Comparison of ENCODE assay signal across 9 mouse cellular contexts in the genomic region with DNA sequence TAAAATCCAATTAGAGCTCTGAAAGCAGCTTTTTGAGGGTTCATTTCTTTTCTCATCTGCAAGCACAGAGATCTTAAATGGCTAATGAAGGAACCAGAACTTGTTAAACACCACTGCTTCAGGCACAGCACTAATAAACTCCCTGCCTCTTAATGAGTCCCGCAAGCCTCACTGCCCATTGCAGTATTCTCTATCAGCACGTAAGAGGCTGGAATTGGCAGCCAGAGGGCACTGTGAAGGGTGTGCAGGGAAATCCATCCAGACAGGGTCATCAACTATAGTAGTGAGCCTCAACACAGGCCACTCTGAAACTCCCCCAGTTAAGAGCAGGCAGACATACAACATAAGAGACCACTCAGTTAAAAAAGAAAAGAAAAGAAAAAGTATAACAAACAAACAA. TPM values are rescaled to one million over a fixed set of nuclear protein-coding genes. Genes with fewer than 3 reads are reported as not detected.
DNase-seq lines count a peak whose midpoint lies in the region; ATAC-seq and TF ChIP-seq lines count a peak whose summit lies in the region.
"Had no signal": no experiment of that assay in that cellular context is flagged by ENCODE, and none has a peak within 500 bp of the region (broad histone marks: within the 10 kb centered on the region; RNA-seq: fewer than 3 reads in every experiment).

No protein-coding gene starts in this region.

- no peak for TF ChIP-seq EP300 in CH12.LX (IDR thresholded peaks at IDR 0.05; ENCODE audit: low read length)

- peaks cover 0 to 19% of the 10 kb centered on the region in 2 experiments for H3K36me3 ChIP-seq in CH12.LX (replicated peaks in 1 of 2; ENCODE audit: control insufficient read depth in 1 of 2, insufficient read depth in 1 of 2, low read length in 1 of 2)
- no peaks in the 10 kb centered on the region for H3K36me3 ChIP-seq in embryonic facial prominence, embryonic 14.5 days (ENCODE audit: control insufficient read depth, insufficient read depth, low read length)
- H3K36me3 ChIP-seq in liver, embryonic 11.5 days (ENCODE audit: control insufficient read depth, insufficient read depth, low read length), result no peaks in the 10 kb centered on the region

- peak overlapping the region; percentile 99 for H3K27ac ChIP-seq in gastrocnemius, adult 2 months
- no peak overlapping the region for H3K27ac ChIP-seq in CH12.LX (ENCODE audit: insufficient read depth, low read depth)
- no peak overlapping the region for H3K27ac ChIP-seq in embryonic facial prominence, embryonic 14.5 days (replicated peaks; ENCODE audit: low read depth, low read length)
- no peak overlapping the region for H3K27ac ChIP-seq in liver, embryonic 11.5 days (ENCODE audit: low read depth, low read length)

- no peaks in the 10 kb centered on the region for H3K9me3 ChIP-seq in CH12.LX (replicated peaks; ENCODE audit: low read length)
- no peaks in the 10 kb centered on the region for H3K9me3 ChIP-seq in embryonic facial prominence, embryonic 14.5 days (ENCODE audit: control insufficient read depth, low read length)
- H3K9me3 ChIP-seq in liver, embryonic 11.5 days (ENCODE audit: control insufficient read depth, low read length), result no peaks in the 10 kb centered on the region

- ATAC-seq in embryonic facial prominence, embryonic 14.5 days (ENCODE audit: low read depth), result no peak
- ATAC-seq in liver, embryonic 11.5 days (replicated peaks; ENCODE audit: low FRiP score), result no peak
- no peak for ATAC-seq in megakaryocyte-erythroid progenitor cell, adult 5-6 weeks (replicated peaks; ENCODE audit: low FRiP score, low TSS enrichment, poor library complexity, severe bottlenecking)
- ATAC-seq: Patski had no signal

- H3K4me2 ChIP-seq in CH12.LX (ENCODE audit: insufficient read depth, low read depth, poor library complexity, severe bottlenecking), result peak overlapping the region; percentile 68
- H3K4me2 ChIP-seq in embryonic facial prominence, embryonic 14.5 days (ENCODE audit: low read depth, low read length), result no peak overlapping the region
- peak overlapping the region; percentile 90 for H3K4me2 ChIP-seq in liver, embryonic 11.5 days

- TF ChIP-seq RAD21 in CH12.LX (IDR thresholded peaks at IDR 0.05; ENCODE audit: low read depth, low read length), result no peak

- H3K9ac ChIP-seq in CH12.LX (ENCODE audit: insufficient read depth, low read depth), result peak overlapping the region; percentile 80; the same call in 1 of the 2 replicates
- H3K9ac ChIP-seq in embryonic facial prominence, embryonic 14.5 days (ENCODE audit: low read depth, low read length), result no peak overlapping the region
- H3K9ac ChIP-seq in liver, embryonic 11.5 days (ENCODE audit: low read depth, low read length), result no peak overlapping the region

- 29% methylated on average over 2 of the region's 2 CpGs for WGBS in embryonic facial prominence, embryonic 14.5 days
- 36% methylated on average over 2 of the region's 2 CpGs for WGBS in liver, embryonic 11.5 days

- in situ Hi-C loops in CH12.LX (cut with MboI; ENCODE audit: low pct_ligation_motif_present, low pct_unique_long_range_greater_than_20kb, low sequenced_read_pairs), result no loop called here

- dilution Hi-C loops in CH12.LX (cut with MboI; ENCODE audit: extremely low pct_ligation_motif_present, extremely low pct_unique_long_range_greater_than_20kb, low sequenced_read_pairs), result no loop called here

- intact Hi-C loops in gastrocnemius, adult 2 months (cut with DNase I), result no loop called here

- peaks cover 38% of the 10 kb centered on the region for H3K79me2 ChIP-seq in CH12.LX (replicated peaks; ENCODE audit: control insufficient read depth, extremely low read depth, insufficient read depth, poor library complexity, severe bottlenecking)

- TF ChIP-seq POLR2A in CH12.LX (IDR thresholded peaks at IDR 0.05; ENCODE audit: low read depth, low read length), result no peak

- DNase-seq in gastrocnemius, adult 2 months, result peak; percentile 68
- DNase-seq in gastrocnemius, postnatal 4 days (ENCODE audit: low spot score in 2 of 2), result no peak
- peak; percentile 52 for DNase-seq in CH12.LX (ENCODE audit: extremely low read depth)
- DNase-seq in embryonic facial prominence, embryonic 14.5 days (ENCODE audit: low spot score), result peak; percentile 42
- no peak for DNase-seq in liver, embryonic 11.5 days (ENCODE audit: low spot score)
- DNase-seq in frontal cortex, postnatal 36 days (ENCODE audit: low spot score in 2 of 2), result no peak
- DNase-seq in frontal cortex, postnatal 25 days (ENCODE audit: low spot score in 2 of 2), result no peak

- H3K4me3 ChIP-seq in gastrocnemius, adult 2 months, result peak overlapping the region; percentile 96
- peak overlapping the region in 2 of 3 experiments; percentile 84 to 94 for H3K4me3 ChIP-seq in CH12.LX (replicated peaks in 1 of 3; ENCODE audit: low read depth in 2 of 3, low read length in 2 of 3, poor library complexity in 1 of 3)
- H3K4me3 ChIP-seq in embryonic facial prominence, embryonic 14.5 days (ENCODE audit: low read depth, low read length), result no peak overlapping the region
- peak overlapping the region; percentile 9; the same call in 1 of the 2 replicates for H3K4me3 ChIP-seq in liver, embryonic 11.5 days (ENCODE audit: low read depth, low read length)

- H3K4me1 ChIP-seq in CH12.LX (ENCODE audit: control insufficient read depth in 1 of 2, insufficient read depth in 2 of 2), result peaks cover 11 to 40% of the 10 kb centered on the region in 2 experiments
- H3K4me1 ChIP-seq in embryonic facial prominence, embryonic 14.5 days (ENCODE audit: control insufficient read depth, insufficient read depth, low read length), result peaks cover 5% of the 10 kb centered on the region
- peaks cover 12% of the 10 kb centered on the region; the same call in 1 of the 2 replicates for H3K4me1 ChIP-seq in liver, embryonic 11.5 days (replicated peaks; ENCODE audit: control insufficient read depth, insufficient read depth, low read length)

- TF ChIP-seq CTCF in gastrocnemius, adult 2 months (IDR thresholded peaks at IDR 0.05), result peak; percentile 57
- TF ChIP-seq CTCF in CH12.LX (conservative IDR thresholded peaks at IDR 0.05 in 1 of 2, IDR thresholded peaks at IDR 0.05 in 1 of 2; ENCODE audit: low read depth in 2 of 2, low read length in 2 of 2), result peak in 1 of 2 experiments; percentile 64; a peak in 2 of 4 replicates

- H3K27me3 ChIP-seq in CH12.LX (replicated peaks), result peaks cover 4% of the 10 kb centered on the region
- no peaks in the 10 kb centered on the region for H3K27me3 ChIP-seq in embryonic facial prominence, embryonic 14.5 days (replicated peaks; ENCODE audit: control insufficient read depth, insufficient read depth, low read length)
- H3K27me3 ChIP-seq in liver, embryonic 11.5 days (replicated peaks; ENCODE audit: control insufficient read depth, insufficient read depth, low read length), result no peaks in the 10 kb centered on the region
- H3K27me3 ChIP-seq: Patski had no signal

TF ChIP-seq in CH12.LX, 34 proteins besides CTCF, POLR2A, EP300 and RAD21:
- 0 out of 2 replicates have a peak, but pooled peaks have one; percentile 17 for TF ChIP-seq SMC3 (IDR thresholded peaks at IDR 0.05; ENCODE audit: low read depth, low read length)
- TF ChIP-seq MXI1 (IDR thresholded peaks at IDR 0.05; ENCODE audit: low read depth, low read length), result peak; percentile 61; the same call in 1 of the 2 replicates
- no peak for TF ChIP-seq MYC (IDR thresholded peaks at IDR 0.05; ENCODE audit: low read depth, low read length)
- no peak for TF ChIP-seq TBP (conservative IDR thresholded peaks at IDR 0.05; ENCODE audit: low read depth, low read length)

RNA-seq across cellular contexts. Expression of gene Slc25a33, which starts 1.7 kb away (rescaled TPM):
- 10 to 100 TPM; 11.3 to 11.7 TPM for total RNA-seq in gastrocnemius, adult 2 months (2021)
- total RNA-seq in gastrocnemius, postnatal 4 days (2021), result 1 to 10 TPM; 5.8 to 9.0 TPM
- 24.4 and 25.3 TPM in 2 replicates for total RNA-seq in CH12.LX (2012; rRNA removed)
- total RNA-seq in CH12.LX (2014; rRNA removed), result 32.3 and 35.5 TPM in 2 replicates
- polyA plus RNA-seq in CH12.LX (2012; ENCODE audit: insufficient read length, low read depth), result 32.4 and 33.3 TPM in 2 replicates
- polyA plus RNA-seq in embryonic facial prominence, embryonic 14.5 days (2014; fragmentation: Nextera tagmentation; extraction: Ambion mirVana), result 10.6 and 10.9 TPM in 2 replicates
- 21.9 and 23.2 TPM in 2 replicates for polyA plus RNA-seq in liver, embryonic 11.5 days (2014; fragmentation: Nextera tagmentation; extraction: Ambion mirVana)
- total RNA-seq in megakaryocyte-erythroid progenitor cell, adult 5-6 weeks (2014; fragmentation: Nextera tagmentation), result 8.1 and 9.5 TPM in 2 replicates
- 9.3 and 16.3 TPM in 2 replicates for total RNA-seq in megakaryocyte-erythroid progenitor cell, adult 5-6 weeks (2017)

RNA-seq across cellular contexts. Expression of gene Tmem201, which starts 34.5 kb away (rescaled TPM):
- total RNA-seq in gastrocnemius, adult 2 months (2021), result 10 to 100 TPM; 37.2 to 51.0 TPM
- total RNA-seq in gastrocnemius, postnatal 4 days (2021), result 10 to 100 TPM; 60.5 to 67.7 TPM
- total RNA-seq in CH12.LX (2012; rRNA removed), result 16.2 and 18.0 TPM in 2 replicates
- 6.4 and 6.5 TPM in 2 replicates for total RNA-seq in CH12.LX (2014; rRNA removed)
- 23.7 and 29.2 TPM in 2 replicates for polyA plus RNA-seq in CH12.LX (2012; ENCODE audit: insufficient read length, low read depth)
- 20.7 and 23.3 TPM in 2 replicates for polyA plus RNA-seq in embryonic facial prominence, embryonic 14.5 days (2014; fragmentation: Nextera tagmentation; extraction: Ambion mirVana)
- polyA plus RNA-seq in liver, embryonic 11.5 days (2014; fragmentation: Nextera tagmentation; extraction: Ambion mirVana), result 16.8 and 16.9 TPM in 2 replicates
- 22.9 and 24.1 TPM in 2 replicates for total RNA-seq in megakaryocyte-erythroid progenitor cell, adult 5-6 weeks (2014; fragmentation: Nextera tagmentation)
- 6.4 and 8.1 TPM in 2 replicates for total RNA-seq in megakaryocyte-erythroid progenitor cell, adult 5-6 weeks (2017)

Comparison
In these comparisons a context has a peak if more than half of its experiments do, and no peak if none do; other contexts are left out.
1. DNase-seq: peak in gastrocnemius, adult 2 months (single experiment), CH12.LX (single experiment) and embryonic facial prominence, embryonic 14.5 days (single experiment); none in gastrocnemius, postnatal 4 days (0 of 2), liver, embryonic 11.5 days (single experiment), frontal cortex, postnatal 36 days (0 of 2) and frontal cortex, postnatal 25 days (0 of 2).